Mouse (Mus musculus) lung, adult 18-20 months (tissue): ENCODE measurements around the gene Map2.

Experiments used
- DNase-seq, 2 experiments: peaks; one replicate each; pipeline ENCODE4 v3.0.0; 2022; ENCODE audit warnings: mixed read lengths in 2 of 2

Map2 gene

GRCm38 (mm10) chr1:66320378-66321135, 145.5 kb downstream of the Map2 start:
- DNase-seq, result no peak

GRCm38 (mm10) chr1:66321136-66321502, 146.0 kb downstream of the Map2 start:
- DNase-seq, result no peak

DNA sequence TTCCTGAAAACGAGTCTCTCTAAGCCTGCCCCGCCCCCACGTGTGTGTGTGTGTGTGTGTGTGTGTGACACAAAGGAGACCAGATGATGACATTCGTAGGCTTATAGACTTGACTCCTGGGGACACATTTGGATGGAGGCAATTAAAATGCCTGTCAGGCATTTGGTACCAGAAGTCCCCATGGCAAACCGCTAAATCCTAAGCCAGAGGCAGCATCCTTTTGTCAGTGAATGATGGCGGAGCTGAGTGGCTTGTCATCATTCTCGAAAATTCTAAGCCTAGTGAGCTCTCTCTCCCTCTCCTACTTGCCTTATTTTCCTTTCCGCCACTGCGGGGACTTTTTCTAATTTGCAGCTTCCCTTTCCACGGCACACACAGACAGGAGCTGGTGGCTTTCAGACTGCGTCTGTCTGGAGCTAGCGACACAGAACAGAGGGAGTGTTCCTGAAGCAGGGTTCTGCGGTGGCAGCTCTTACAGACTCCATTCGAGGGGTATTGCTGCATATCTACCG, 146.6 kb downstream of the Map2 start:
- DNase-seq, result no peak

GRCm38 (mm10) chr1:66323461-66323860, 148.4 kb downstream of the Map2 start:
- DNase-seq, result no peak

- DNase-seq, result no peak
Observed at GRCm38 (mm10) chr1:66324951-66325350, 149.9 kb downstream of the Map2 start.

- no peak for DNase-seq
Observed at GRCm38 (mm10) chr1:66328996-66329395, 153.9 kb downstream of the Map2 start.

GRCm38 (mm10) chr1:66329534-66329933, 154.5 kb downstream of the Map2 start:
- no peak for DNase-seq

DNA sequence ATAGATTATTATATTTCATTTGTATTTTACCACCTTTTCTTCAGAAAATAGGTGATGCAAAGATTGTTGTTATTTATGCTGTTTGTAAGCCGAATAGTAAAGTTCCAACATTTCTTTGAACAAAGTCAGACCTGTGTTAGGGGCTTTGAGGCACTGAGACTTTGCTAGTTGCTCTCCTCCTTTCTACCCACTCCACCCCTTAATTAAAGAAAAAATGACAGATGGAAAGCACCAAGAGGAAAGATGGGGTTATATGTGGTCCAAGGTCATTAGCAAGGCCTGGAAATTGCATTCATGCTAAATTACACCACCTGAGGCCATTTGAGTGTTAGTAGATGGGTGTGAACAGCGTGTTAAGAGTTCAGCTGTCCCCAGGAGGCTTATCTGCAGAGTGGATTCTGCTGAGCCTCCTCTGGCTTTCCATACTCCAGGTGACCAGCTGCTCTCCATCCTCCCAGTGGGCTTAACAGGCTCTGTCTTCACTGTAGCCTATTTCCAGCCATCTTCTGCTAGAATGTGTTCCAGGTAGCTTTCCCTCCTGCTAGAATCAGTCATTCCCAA, 160.7 kb downstream of the Map2 start:
- no peak for DNase-seq

DNA sequence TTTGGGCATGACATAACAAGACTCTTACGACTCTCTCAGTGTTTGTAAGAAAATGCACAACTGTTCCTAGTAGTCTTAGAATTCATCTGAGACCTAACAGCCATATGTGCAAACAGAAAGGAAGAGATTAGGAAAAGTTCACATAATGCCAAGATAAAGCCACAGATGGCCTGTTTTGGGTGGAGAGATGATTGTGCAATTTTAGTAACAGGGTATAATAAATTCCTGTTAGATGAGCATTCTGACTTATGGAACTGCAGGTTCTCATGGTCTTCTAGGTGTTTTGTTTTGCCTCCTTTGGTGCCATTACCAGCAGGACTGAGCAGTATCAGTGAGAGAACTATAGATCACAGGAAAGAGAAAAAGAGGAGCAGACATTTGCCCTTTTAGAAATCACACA, 164.1 kb downstream of the Map2 start:
- DNase-seq, result no peak

GRCm38 (mm10) chr1:66348404-66349165, 173.5 kb downstream of the Map2 start:
- no peak for DNase-seq

DNA sequence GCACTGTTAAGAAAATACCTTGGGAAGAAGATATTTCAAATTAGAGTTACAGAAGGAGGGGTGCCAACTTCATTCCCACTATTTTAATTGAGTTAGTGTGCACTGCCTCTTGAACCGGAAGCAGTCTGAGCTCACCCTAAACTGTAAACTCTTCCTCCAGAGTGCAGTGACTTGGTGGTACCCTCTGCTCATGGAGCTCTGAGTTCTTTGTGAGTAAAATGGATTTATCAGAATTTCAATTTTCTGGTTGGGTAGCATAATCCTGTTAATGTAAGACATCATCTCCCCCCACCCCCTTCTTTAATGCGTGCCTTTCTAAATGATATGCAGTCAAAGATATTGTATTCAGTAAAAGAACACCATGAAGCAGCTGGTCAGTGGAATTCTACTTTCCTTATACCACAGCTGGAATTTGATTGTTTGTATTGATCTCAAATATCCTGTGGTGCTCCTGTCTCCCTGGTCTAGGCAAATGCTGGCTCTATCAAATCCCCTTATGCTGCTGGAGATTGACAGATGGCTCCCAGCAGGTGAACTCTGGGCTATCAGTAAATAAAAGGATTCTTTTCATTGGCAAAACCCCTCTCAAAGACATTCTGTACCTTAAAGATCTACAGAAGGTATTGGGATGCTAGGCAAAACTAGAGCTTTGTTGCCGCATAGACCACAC, 174.2 kb downstream of the Map2 start:
- DNase-seq, result no peak

- no peak for DNase-seq
Observed at GRCm38 (mm10) chr1:66351366-66351765, 176.3 kb downstream of the Map2 start.

GRCm38 (mm10) chr1:66361799-66362198, 186.7 kb downstream of the Map2 start:
- DNase-seq, result no peak

- DNase-seq, result no peak
Observed at GRCm38 (mm10) chr1:66363285-66363684, 188.2 kb downstream of the Map2 start.

GRCm38 (mm10) chr1:66364386-66364785, 189.3 kb downstream of the Map2 start:
- DNase-seq, result no peak

- no peak for DNase-seq
Observed at GRCm38 (mm10) chr1:66365600-66365999, 190.5 kb downstream of the Map2 start.

- DNase-seq, result no peak
Observed at GRCm38 (mm10) chr1:66369486-66369885, 194.4 kb downstream of the Map2 start.

DNA sequence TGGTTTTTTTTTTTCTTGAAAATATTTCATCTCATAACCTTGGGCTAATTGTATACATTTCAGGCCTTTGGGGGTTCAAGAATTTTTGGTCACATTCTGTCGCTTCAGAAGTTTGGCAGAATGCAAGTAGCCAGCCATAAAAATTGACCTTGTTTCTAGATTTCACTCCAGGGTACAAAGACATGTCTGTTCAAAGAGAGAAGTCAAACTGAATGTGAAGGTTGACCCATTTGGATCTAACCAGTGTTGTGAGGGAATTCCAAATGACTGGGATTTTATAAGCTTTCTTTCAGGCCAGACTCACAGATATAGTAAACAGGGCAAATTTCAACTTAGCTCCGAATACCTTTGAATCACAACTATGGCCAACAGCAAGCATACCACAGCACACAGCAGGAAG, 196.3 kb downstream of the Map2 start:
- no peak for DNase-seq

GRCm38 (mm10) chr1:66386321-66386720, 211.2 kb downstream of the Map2 start:
- DNase-seq, result no peak

DNA sequence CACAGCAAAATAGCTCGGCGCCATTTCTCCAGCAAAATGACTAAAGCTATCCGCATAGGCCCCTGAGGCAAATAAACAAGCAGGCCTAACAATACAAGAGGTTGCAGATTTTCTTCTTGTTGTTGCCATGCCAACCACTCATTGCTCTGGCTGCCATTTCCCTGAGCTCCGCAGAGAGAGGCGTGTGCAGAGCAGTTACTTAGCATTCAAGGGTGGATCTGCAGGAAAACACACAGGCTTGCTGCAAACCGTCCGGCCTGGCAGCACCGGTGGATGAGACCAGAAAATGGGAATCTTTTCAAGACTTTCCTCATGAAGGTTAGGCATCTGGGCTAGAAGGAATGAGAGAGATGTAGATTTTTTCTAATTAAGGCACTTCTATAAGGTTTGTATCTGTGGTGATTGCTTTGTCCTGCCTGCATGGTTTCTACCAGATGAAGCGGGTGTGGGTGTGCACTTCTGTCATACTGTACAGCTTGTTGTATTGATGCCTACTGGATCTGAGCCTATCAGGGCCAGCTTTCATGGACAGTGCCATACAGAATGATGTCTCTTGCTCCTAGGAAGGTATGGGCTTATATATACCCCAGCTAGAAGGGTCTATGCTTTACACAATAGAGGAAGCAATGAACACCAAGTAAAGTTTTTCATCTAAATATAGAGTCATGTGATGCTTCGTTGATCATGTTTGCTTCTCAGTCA, 211.8 kb downstream of the Map2 start:
- DNase-seq, result no peak

GRCm38 (mm10) chr1:66388561-66388960, 213.5 kb downstream of the Map2 start:
- DNase-seq, result no peak

DNA sequence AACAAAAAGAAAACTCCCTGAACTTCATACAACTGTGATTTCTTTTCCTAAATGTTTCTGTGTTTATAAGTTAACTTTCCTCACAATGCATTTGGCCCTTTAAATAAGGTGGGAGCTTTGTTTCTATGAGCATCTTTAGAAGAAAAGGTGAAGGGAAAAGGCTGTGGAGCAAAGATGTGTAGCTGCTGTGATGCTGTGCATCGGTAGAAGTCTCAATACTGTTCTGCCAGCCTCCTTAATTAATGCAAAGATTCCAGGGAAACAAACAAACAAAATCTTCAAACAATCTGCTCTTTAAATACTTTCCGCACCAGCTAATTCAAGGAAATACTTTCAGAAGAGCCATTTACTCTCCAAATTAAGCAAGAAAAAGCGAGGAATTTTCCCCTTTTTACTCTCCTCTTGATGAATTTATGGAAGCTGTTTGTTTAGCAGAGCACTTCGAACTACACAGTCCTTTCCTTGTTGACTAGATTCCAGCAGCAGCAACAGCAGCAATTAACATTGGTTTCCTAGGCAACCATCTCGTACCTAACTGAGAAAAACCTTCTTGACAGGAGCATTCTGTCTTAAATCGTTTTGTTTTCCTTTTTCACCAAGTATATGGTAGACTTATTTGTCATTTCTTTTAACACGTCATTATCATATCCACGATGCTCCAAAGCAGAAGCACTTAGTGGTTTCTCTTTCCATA, 220.0 kb downstream of the Map2 start:
- DNase-seq, result no peak
